Mouse (Mus musculus): ENCODE data around the gene Asna1. TPM values are rescaled to one million over a fixed set of nuclear protein-coding genes. Genes with fewer than 3 reads are reported as not detected.

Asna1 gene
- polyA plus RNA-seq (2017; shearing (Covaris generic)), result 29.1 TPM

DNA sequence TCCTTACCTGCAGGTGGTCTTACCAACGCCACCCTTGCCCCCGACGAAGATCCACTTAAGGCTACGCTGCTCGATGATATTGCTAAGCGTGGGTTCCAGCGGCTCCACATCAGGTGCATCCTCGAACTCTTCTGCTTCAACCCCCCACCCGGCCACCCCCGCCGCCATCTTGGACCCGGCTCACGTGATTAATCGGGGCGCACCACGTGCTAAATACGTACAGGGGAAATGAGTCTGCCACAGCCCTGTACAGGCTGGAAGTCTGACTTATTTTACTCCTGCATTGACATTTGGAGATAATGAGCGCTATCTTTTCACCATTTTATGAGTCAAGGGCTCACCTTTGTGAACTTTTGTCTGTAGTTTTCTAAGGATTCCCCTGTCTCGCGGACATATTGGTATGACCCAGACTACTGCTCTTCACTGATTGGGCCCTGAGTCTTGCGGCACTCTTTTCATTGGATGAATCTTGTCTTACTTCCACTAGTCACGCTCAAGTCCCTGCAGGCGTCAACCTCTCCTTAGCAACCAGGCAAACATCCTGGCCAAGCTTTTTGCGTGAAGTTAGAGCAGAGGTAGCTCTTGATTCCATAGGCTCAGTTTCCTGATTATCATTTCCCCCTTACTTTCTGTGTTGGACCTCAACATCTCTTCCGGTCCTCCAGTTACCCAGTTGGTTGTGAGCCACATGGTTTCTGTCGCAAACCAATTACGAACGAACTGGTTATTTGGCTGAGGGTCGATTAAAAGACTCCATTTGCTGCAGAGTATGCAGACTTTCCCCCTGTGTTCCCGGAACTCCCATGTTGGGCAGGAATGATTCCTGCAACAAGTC lies at the start of gene Asna1:
Gene Asna1, minus strand, starts transcription at position 184 of the 835 bp plus-strand sequence.

GRCm38 (mm10) chr8:85071514-85072281 lies 46.6 kb upstream of the Asna1 start, which contains the start of gene Dhps:
Gene Dhps, plus strand, starts transcription at chr8:85071757.

GRCm38 (mm10) chr8:85067982-85068381 lies 42.9 kb upstream of the Asna1 start, which contains the start of gene Gm5741:
Gene Gm5741, minus strand, starts transcription at chr8:85067982.

GRCm38 (mm10) chr8:85059879-85060616 lies 35.0 kb upstream of the Asna1 start, which contains the start of gene Fbxw9:
Gene Fbxw9, plus strand, starts transcription at chr8:85060055.

DNA sequence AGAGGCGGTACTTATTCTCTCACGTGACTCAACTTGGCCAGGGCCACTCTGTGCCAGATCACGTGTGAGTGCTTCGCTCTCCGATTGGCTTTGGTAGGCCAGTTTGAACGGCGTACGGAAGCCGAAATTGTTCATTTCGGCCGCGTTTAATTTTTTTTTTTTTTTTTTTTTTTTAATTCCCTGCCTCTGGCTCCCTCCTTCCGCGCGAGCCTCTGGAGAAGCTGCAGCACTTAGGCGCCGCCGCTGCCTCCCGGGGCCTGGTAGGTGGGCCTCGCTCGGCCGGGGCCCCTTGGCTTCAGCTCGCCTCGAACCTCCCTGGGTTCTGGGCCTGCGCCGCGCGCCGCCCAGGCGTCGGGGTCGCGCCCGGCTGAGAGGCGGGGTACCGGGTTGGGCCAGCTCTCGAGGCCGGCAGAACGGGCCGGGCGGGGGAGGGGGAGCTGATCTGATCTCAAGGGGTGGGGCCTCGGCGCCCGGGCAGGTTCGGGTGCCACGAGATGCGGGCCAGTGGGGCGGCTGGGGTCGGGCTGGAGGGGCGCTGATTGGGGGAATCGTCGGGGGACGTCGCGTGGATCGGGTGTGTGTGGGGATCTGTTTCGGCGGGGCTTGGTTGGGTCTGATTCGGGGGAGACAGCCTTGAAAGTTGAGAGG lies 11.8 kb upstream of the Asna1 start, which contains the start of gene Tnpo2:
Gene Tnpo2, plus strand, starts transcription at position 198 of the 648 bp plus-strand sequence.

GRCm38 (mm10) chr8:85026670-85027515 lies 1.8 kb upstream of the Asna1 start, which contains the start of gene Trir:
Gene Trir, plus strand, starts transcription at chr8:85026823.

DNA sequence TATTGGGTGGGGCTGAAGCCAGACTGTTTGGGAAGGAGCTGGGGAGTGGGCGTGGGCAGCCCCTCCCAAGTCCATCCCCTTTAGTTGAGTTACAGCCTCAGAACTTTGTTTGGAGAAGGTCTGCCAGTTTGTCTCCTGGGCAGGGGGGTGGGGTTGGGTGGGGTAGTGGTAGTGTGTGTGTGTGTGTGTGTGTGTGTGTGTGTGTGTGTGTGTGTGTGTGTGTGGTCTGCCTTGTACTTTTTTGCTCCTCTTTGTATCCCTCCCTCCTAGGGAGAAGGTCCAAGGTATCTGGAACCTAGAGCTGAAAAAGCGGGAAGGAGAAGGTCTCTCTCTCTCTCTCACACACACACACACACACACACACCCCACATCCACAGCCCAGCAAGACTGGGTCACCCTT lies 10.7 kb downstream of the Asna1 start, which contains the start of gene Best2:
Gene Best2, minus strand, starts transcription at position 101 of the 400 bp plus-strand sequence.

DNA sequence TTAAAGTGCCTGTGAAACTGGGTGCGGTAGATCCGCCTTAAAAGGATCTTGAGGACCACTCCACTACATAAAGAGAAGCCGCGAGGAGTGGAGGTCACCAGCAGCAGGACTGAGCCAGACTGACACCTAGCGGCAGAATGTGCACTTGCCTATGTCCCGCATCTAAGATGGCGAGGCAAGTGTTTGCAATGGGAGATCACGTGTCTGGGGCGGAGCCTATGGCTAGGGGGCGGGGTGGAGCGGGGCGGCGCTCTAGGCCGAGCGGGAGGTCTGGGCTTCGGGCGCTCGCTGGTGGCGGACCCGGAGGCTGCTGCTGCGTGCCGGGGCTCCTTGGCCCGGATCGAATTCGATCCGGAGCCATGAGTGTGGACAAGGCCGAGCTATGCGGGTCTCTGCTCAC lies 34.7 kb downstream of the Asna1 start, which contains the start of gene Hook2:
Gene Hook2, plus strand, starts transcription at position 255 of the 400 bp plus-strand sequence.

GRCm38 (mm10) chr8:84978248-84978940 lies 46.7 kb downstream of the Asna1 start, which contains the start of gene Junb:
Gene Junb, minus strand, starts transcription at chr8:84978718.

GRCm38 (mm10) chr8:84969241-84970134 lies 55.6 kb downstream of the Asna1 start, which contains the start of the genes Gm49661, Prdx2 and Rnaseh2a:
Gene Gm49661, minus strand, starts transcription at chr8:84969433.
Gene Prdx2, plus strand, starts transcription at chr8:84969587.
Gene Rnaseh2a, minus strand, starts transcription at chr8:84969767.

Other genes with a start within 250 kb of the Asna1 start
- gene Nfix, start 224.9 kb downstream of the Asna1 start, polyA plus RNA-seq (2017; shearing (Covaris generic)), result 12.2 TPM
- 3.3 TPM for gene Dand5, start 202.5 kb downstream of the Asna1 start, polyA plus RNA-seq (2017; shearing (Covaris generic))
- 19.6 TPM for gene Gadd45gip1, start 193.8 kb downstream of the Asna1 start, polyA plus RNA-seq (2017; shearing (Covaris generic))
- 113 TPM for gene Rad23a, start 184.6 kb downstream of the Asna1 start, polyA plus RNA-seq (2017; shearing (Covaris generic))
- 547 TPM for gene Calr, start 178.3 kb downstream of the Asna1 start, polyA plus RNA-seq (2017; shearing (Covaris generic))
- gene Farsa, start 168.3 kb downstream of the Asna1 start, polyA plus RNA-seq (2017; shearing (Covaris generic)), result 59.5 TPM
- gene Syce2, start 153.2 kb downstream of the Asna1 start, polyA plus RNA-seq (2017; shearing (Covaris generic)), result 5.3 TPM
- gene Gcdh, start 131.4 kb downstream of the Asna1 start, polyA plus RNA-seq (2017; shearing (Covaris generic)), result 22.4 TPM
- 0.57 TPM for gene Klf1, start 123.4 kb downstream of the Asna1 start, polyA plus RNA-seq (2017; shearing (Covaris generic))
- gene Dnase2a, start 116.7 kb downstream of the Asna1 start, polyA plus RNA-seq (2017; shearing (Covaris generic)), result 5.6 TPM
- 0.24 TPM for gene Mast1, start 87.9 kb downstream of the Asna1 start, polyA plus RNA-seq (2017; shearing (Covaris generic))
- gene Rtbdn, start 78.3 kb downstream of the Asna1 start, polyA plus RNA-seq (2017; shearing (Covaris generic)), result not detected
- gene Gm49661, start 55.8 kb downstream of the Asna1 start, polyA plus RNA-seq (2017; shearing (Covaris generic)), result not detected
- 110 TPM for gene Prdx2, start 55.7 kb downstream of the Asna1 start, polyA plus RNA-seq (2017; shearing (Covaris generic))
- gene Rnaseh2a, start 55.5 kb downstream of the Asna1 start, polyA plus RNA-seq (2017; shearing (Covaris generic)), result 59.4 TPM
- 7,373 TPM for gene Junb, start 46.6 kb downstream of the Asna1 start, polyA plus RNA-seq (2017; shearing (Covaris generic))
- 17.9 TPM for gene Hook2, start 34.7 kb downstream of the Asna1 start, polyA plus RNA-seq (2017; shearing (Covaris generic))
- gene Best2, start 10.8 kb downstream of the Asna1 start, polyA plus RNA-seq (2017; shearing (Covaris generic)), result not detected
- gene Trir, start 1.5 kb upstream of the Asna1 start, polyA plus RNA-seq (2017; shearing (Covaris generic)), result 198 TPM
- 25.2 TPM for gene Tnpo2, start 11.6 kb upstream of the Asna1 start, polyA plus RNA-seq (2017; shearing (Covaris generic))
- 6.5 TPM for gene Fbxw9, start 34.8 kb upstream of the Asna1 start, polyA plus RNA-seq (2017; shearing (Covaris generic))
- gene Gm5741, start 42.7 kb upstream of the Asna1 start, polyA plus RNA-seq (2017; shearing (Covaris generic)), result not detected
- 89.1 TPM for gene Dhps, start 46.5 kb upstream of the Asna1 start, polyA plus RNA-seq (2017; shearing (Covaris generic))
- 134 TPM for gene Wdr83os, start 55.5 kb upstream of the Asna1 start, polyA plus RNA-seq (2017; shearing (Covaris generic))
- 18.9 TPM for gene Wdr83, start 56.0 kb upstream of the Asna1 start, polyA plus RNA-seq (2017; shearing (Covaris generic))
- 93.4 TPM for gene Man2b1, start 58.0 kb upstream of the Asna1 start, polyA plus RNA-seq (2017; shearing (Covaris generic))
- not detected for gene Zfp791, start 97.8 kb upstream of the Asna1 start, polyA plus RNA-seq (2017; shearing (Covaris generic))
- gene Cks1brt, start 126.6 kb upstream of the Asna1 start, polyA plus RNA-seq (2017; shearing (Covaris generic)), result not detected
- not detected for gene Olfr371, start 200.7 kb upstream of the Asna1 start, polyA plus RNA-seq (2017; shearing (Covaris generic))

All from effector memory CD4-positive, alpha-beta T cell, adult 5 months (primary cell).